Mouse (Mus musculus): ENCODE data around the gene Tmem14a.
"Not testable (repeated sequence)": the region's sequence is repeated elsewhere in the genome, so short reads cannot be mapped to it uniquely, and the experiment has no call there.

Gene Tmem14a

DNA sequence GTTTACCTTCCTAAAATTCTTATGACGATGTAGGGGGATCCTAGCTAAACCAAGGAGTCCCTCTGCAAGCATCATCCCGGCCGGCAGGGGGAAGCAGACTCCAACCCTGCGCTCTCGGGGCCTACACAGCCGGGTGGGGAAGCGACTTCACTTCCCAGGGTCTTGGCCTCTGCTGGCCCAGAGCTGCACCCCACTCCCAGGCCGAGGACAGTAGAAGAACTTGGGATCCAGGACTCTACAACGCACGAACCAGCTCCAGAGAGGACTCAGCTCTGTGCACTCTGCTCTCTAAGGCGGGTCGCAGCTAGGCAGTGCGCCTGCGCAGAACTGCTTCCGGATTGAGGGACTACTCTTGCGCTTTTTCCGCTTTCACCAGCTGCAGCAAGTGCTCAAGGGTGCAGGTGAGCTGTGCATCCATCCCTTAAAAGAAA lies at the start of gene Tmem14a:
Tmem14a (plus strand) TSS at position 87 of the 431 bp plus-strand sequence.
- DNase-seq (ENCODE audit: low spot score in 2 of 2), result peak; percentile 90 to 91

DNA sequence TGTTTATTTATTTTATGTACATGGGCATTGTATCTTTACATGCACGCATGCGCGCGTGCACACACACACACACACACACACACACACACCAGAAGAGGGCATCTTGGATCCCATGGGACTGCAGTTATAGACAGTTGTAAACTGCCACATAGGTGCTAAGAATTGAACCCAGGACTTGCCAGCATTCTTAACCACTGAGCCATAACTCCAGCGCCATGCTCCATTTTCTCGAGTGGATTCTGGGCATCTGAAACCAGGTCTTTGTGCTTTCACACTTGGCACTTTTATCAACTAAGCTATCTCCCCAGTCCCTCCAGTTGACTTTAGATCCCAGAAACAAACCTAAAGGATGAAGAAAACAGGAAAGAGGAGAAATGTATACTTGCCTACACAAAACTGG lies 33.2 kb upstream of the Tmem14a start:
- no peak for DNase-seq (ENCODE audit: low spot score in 2 of 2)

DNA sequence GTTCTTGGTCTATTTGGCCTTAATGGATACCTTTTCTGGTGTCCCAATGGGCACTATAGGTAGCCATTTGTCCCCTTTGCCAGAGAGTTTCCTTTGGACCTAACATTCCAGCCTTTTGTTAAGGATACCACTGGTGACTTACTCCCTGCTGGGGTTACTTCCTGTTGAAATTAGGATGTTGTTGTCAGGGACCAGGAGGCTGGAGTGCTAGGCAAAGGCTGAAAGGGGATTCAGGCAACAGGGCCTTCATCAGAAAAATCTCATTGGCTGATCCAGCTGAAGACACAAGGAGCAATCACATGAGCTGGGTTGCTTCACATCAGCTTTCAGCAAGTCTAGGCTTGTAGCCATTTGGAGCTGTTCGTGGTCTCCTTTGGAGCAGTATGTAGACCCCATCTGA lies 12.1 kb upstream of the Tmem14a start:
- DNase-seq (ENCODE audit: low spot score in 2 of 2), result no peak

DNA sequence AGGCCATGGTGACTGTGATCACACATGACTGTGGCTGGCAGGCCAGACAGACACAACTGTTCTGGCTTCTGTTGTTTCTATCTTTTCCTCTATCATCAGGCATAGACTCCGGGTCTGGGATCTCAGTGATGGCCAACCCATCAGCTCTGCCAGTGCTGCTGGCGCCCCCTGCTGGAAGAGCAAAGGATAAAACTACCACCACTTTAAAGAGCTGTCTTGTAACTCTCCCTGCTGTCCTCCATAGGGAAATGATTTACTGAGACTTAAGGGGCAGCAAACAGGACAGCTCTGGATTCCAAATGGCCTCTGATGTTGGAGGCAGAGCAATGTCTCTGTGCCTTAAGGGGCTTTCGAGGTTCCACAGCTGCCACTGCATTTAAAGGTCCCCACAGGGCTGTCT lies 4.8 kb upstream of the Tmem14a start:
- not testable (repeated sequence) for DNase-seq (ENCODE audit: low spot score in 2 of 2)

DNA sequence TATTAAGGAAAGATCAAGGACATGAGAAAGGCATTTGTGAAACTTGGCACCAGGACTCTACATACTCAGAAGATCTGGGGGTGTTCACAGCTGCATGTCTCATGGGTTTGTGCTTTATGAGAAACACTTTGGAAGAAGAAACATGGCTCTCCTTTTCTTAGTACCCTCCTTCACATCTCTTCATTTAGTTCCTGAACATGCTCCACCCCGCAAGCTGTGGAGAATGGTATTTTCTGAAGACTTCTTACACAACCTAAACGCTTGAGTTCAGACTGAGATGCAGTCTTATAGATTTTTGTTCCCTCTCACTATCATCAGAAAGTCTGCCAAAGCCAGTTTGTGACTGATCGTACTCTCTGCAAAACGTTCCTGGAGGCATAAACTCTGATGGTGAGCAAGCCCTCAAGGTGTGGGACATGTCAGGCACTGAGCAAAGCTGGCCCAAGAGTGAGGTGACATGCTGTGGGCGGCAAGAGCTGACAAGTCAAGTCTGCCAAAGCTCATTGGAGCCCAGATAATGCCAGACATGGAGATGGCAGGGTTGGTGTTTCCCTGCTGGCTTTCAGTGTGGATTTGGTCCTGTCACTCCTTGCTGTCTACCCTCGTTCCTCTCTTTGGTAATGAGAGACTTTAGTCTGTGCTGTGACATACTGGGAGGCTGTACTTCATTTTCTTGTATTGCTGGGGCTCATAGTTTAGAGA lies 4.2 kb upstream of the Tmem14a start:
- peak in 1 of 2 experiments; percentile 43 for DNase-seq (ENCODE audit: low spot score in 2 of 2)

DNA sequence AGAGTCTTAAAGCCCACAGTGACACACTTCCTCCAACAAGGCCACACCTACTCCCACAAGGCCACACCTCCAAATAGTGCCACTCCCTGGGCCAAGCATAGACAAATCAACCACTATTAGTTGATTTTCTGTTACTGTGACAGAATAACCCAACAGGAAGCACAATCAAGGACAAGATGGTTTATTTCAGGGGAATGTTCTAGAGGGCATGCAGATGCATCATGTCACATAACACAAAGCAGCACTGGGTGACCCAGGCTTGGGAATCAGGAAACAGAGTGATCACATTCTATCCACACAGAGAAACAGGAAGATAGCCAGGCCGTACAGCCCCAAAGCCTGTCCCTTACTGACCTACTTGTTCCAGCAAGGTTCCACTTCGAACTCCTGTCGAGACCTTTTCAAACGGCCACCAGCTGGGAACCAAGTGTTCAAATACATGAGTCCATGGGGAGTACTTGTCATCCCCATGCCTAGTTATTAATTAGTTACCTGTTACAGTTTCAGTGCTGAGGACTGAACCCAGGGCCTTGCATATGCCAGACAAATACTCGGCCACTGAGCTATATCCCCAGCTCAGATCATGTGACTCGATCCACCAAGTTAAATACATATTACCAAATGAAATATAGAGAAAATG lies 9.5 kb downstream of the Tmem14a start:
- no peak for DNase-seq (ENCODE audit: low spot score in 2 of 2)

DNA sequence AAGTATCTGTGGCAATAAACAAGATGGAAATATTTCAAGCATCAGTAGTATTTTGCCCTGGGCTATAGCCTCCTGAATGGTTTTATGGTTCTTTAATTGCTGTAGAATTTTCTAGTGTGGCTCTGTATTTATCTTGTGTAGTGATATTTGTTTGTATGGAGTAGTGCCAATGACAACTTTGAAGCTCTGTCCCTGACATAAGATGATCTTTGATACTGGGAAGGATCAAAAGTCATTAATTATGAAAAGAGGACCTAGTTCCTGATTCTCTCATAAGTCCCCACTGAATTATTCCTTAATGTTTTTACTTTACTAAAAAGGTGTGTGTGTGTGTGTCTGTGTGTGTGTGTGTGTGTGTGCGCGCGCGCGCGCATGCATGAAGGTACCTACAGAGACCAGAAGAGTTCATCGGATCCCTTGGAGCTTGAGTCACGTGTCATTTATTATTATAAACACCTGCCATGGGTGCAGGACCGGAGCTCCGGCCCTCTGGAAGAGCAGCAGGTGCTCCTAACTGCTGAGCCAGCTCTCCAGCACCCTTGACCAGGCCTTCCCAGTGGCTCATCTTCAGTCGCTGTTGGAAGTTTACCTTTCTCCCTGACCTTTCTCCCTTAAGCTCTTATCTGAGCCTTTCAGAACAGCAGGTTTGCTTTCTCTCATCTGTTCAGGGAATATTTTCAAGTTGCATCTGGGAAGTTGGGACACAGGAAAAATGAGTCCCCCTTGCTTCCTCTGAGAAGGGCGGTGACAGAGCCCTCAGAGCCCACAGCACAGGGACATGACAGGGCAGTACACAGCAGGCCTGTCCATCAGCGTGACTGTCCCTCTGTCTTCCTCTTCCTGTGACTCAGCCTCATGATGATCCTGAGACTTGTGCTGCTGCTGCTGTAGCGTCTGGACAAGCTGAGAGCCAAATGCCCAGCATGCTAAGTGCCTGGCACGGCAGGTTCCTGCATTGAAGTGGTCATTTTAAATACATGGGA lies 10.7 kb downstream of the Tmem14a start:
- DNase-seq (ENCODE audit: low spot score in 2 of 2), result not testable (repeated sequence)

DNA sequence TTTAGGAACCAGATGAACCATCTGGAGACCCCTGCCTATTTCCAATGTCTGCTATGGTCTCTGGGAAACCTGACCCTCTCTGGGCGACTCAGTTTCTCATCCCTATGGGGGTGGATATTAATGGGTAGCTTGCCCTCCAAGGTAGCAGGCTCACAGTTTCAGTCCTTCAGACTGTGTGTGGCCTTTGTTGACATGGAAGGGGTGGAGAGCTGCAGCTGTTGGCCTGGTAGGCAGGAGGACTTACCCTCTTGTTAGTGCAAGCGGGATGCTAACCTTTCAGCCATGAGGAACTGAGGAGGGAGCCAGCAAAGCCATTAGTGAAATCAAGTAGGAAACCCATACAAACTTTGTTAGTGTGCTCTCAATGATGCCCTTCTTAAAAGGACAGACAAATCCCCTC lies 12.0 kb downstream of the Tmem14a start:
- no peak for DNase-seq (ENCODE audit: low spot score in 2 of 2)

DNA sequence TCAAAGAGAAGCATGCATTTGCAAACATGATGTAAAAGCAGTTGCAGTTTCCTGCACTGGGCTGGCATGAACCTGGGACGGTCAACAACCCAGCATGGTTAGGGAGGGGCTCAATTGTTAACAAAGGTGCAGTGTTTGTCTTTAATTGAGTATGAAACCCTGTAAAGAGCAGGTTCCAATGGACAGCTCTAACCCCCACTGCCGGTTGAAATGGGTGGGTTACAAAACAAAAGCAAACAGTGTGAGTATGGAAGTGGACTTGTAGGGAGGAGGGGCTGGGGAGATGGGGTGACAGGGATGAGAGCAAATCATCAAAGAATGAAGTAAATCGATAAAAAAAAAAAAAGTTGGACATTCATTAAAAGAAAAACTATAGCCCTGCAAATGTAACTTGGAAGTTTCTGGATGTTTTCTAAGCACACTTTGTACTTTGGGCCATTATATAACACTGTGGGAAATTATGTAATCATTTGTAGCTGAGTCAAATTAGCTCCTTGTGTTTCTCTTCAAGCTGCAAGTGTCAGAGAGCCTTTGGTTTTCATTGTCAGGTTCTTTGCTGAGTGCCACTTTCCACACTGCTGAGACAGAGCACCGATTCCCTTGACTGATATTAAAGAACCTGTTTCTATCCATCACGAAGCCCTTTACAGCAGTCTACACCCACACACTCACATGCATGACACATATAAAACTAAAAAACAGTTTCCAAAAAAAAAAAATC lies 13.5 kb downstream of the Tmem14a start:
- DNase-seq (ENCODE audit: low spot score in 2 of 2), result peak in 1 of 2 experiments; percentile 36

DNA sequence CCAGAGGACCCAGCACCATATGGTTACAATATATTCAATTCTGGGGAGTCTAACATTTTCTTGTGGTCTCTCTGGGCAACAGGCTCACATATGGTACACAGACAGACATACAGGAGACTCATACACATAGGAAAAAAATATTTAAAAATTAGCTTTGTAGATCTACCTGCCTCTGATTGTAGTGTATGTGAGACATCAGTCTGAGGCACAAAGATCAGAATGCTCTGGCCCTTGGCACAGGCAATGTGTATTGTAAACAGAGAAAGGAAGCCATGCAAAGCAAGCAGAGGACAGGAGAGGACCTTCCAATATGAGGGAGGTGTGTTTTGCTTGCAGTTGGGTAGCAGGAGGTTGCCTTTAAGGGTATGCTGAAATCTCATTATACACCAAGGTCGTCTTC lies 14.1 kb downstream of the Tmem14a start:
- no peak for DNase-seq (ENCODE audit: low spot score in 2 of 2)

DNA sequence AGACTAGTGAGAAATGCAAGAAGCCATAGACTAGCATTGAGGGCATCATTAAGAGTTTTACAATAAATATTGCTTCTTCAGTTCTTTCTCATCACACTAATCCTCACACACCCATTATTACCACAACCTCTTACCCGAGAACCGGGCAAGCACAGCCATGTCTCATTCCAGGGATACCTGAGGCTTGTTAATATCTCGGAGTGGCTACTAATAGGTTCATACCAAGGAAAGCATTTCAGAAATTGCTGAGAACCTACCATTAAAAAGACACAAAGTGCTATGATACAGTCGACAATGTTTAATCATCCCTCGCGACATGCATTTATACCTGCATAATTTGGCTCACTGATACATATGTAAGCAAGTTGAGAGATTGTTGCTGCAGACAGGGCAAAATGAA lies 17.0 kb downstream of the Tmem14a start:
- no peak for DNase-seq (ENCODE audit: low spot score in 2 of 2)

DNA sequence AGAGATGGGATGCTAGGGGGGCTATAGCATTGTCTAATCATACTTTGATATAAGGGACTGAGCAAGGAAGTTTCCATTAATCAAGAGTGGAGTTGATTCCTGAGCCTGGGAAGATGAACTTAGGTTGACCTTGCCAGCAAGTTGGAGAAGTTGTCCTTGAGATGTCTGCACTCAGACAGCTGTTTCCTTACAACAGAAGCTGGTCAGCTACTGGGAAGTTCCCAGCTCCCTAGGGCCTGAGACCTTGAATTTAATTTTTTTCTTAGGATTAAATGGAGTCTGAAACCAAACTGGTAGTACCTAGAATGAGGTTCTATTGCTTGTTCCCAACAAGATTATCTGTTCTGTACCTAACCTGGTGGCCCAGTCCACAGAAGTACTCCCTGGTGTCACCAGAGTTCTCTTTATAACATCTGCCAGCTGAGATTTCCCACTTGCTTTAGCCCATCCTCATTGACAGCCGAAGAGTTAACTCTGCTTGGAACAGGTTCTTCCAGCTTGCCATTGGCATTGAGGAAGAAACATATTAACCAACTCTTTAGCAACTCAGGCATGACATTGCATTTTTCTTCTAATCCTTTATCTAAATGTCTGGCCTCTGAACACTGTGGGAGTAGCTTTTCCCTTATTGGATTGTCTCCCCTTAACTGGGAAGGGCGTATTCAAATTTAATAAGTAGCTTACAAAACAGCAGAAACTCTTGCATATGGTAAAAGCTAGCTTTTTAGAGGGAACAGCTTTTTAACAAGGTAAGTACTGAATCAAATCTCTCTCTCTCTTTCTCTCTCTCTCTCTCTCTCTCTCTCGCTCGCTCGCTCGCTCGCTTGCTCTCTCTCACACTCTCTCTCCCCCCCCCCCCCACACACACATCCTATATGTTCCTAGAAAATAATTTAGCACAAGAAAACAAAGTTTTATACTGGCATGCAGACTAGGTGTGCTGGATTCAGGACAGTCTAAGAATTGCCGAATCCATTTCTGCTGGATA lies 21.8 kb downstream of the Tmem14a start, which contains the start of gene Gsta3:
Gsta3 (plus strand) TSS at position 679 of the 988 bp plus-strand sequence.
- no peak for DNase-seq (ENCODE audit: low spot score in 2 of 2)

DNA sequence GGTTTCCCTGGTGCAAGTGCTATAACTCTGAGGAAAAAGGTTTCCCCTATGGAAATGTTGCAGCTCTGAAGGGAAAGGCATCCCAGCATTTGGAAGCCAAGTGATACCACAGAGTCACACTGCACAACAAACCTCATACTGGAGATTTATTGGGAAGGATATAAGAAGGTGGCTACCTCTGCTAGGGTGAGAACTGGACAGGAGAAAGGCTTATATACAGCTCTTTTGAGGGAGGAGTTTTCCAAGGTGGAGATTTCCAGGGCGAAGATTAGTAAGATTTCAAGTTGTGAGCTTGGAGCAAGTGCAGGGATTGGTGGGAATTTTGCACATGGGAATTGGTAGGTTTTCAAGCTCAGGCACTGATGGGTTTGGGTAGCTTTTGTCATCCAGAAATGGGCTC lies 22.7 kb downstream of the Tmem14a start:
- DNase-seq (ENCODE audit: low spot score in 2 of 2), result no peak

DNA sequence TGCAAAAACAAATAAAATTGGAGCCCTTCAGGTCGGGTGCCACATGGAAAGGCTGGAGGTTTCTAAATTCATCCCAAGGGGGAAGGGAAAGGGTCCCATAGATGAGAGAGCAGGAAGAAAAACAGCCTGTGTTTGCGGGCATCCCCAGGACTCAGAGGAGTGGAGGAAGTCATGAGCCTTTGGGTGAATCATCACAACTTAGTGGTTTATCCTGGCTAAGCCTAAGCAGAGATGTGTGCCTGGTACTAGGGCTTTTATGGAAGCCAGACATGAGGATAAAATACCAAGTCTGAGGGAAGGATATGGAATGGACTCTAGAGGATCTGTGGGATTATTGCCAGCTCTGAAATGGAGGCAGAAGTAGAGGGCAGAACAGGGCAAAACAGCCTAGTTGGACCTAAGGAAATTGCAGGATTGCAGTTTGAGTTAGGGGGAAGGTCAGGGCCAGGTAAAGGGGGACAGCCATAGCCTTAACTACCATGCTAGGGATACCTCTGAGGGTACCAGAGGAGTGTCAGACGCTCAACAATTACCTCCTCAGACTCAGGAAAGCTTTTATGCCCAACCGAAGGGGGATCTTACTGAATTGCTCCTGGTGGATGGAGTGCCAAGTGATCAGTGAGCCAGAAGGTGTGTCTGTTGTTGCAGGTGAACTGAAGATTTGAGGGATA lies 26.1 kb downstream of the Tmem14a start:
- DNase-seq (ENCODE audit: low spot score in 2 of 2), result no peak

DNA sequence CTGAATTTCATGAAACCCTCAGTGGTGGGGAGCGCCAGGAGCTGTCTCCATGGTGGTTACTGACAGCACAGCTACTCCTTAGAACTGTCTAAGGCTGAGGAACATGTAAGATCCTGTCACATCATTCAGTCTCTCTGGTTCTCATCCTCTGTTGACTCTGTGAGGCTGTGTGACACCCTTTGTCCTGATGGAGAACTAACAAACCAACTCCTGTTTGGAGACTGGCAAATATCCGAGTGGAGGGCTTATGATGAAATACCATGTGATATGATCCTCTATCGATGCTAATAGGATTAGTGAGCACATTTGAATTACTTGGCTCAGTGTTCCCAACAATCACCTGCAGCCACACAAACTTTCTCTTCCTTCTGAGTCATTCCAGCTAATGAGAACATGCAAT lies 27.8 kb downstream of the Tmem14a start:
- no peak for DNase-seq (ENCODE audit: low spot score in 2 of 2)

DNA sequence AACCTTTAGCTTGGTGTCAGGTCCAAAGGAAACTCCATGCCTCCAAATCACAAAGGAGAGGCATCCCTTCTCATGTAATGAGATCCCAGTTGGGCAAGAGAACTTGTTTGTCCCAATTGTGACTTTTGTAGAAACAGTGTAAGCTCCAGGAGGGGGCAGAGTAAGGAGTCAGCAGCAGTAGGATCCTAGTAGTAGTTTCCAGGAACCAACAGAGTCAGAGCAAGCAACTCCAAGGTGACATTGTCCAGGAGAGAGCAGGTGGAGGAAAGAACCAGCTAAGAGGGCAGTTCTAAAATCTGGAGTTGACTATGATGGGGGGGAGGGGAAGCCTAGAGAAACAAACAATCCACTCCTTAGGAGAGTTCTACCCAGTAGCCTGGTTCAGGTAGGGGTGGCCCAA lies 29.5 kb downstream of the Tmem14a start:
- DNase-seq (ENCODE audit: low spot score in 2 of 2), result no peak

DNA sequence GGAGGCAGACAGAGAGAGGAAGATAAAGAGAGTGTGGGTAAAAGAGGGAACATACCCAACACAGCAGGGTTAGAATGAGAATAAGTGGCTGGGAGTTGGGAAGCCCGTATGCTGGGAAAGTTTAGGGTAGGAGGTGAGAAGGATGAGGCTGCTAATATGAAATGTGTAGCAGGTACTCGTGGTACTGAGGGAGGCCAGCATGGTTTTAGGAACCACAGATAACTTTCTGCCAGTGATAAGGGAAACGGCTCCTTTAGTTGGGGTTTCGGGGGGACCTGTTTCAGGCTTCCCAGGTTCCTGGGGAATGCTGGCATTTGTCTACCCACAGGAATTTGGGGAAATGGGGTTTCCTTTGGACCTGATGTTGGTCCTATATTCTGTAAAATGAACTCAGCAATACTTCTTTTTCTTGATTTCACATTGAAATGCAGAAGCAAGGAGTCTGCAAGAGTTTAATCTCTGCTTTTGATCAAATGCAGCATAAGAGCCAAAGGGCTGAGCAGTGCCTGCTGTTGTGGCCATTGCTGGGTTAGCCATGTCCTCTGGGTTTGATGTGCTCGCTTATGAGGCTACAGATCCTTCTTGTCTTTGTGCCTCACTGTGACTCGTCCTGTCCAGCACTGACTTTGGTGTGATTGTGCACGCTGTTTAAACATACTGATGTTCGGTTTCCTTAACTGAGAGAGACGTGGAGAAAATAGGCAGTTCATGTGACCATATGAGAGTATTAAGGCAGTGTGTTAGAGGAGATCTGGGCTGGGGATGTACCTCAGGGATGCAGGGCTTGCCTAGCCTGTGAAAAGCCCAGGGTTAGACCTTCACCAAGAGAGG lies 30.4 kb downstream of the Tmem14a start:
- DNase-seq (ENCODE audit: low spot score in 2 of 2), result peak in 1 of 2 experiments; percentile 15

DNA sequence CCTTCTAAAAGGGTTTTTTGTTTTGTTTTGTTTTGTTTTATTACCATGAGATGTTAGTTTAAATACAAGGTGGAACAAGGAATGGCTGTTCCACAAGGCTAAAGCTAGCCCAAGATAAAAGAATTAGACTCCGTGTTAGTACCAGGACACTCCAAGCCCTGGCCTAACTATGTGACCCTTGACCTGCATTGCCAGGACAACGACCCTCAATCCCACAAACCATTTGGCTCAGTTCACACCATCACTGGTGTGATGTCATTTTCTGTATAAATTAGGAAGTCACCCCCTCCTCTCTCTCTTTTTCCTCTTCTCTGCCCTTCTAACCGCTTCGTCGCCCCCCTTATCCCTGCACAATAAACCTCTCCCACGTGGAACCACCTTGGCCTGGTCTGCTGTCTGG lies 33.3 kb downstream of the Tmem14a start:
- DNase-seq (ENCODE audit: low spot score in 2 of 2), result no peak

All from frontal cortex, postnatal 36 days (tissue).